Mouse (Mus musculus) spleen, postnatal 36 days (tissue): Measurements from ENCODE around the gene Wdr76.
A peak's percentile ranks its signal among the peaks of the same experiment; 100 is the strongest.
"Not testable (repeated sequence)": the region's sequence is repeated elsewhere in the genome, so short reads cannot be mapped to it uniquely, and the experiment has no call there.

Experiments
- DNase-seq, 2 experiments: peaks; one replicate each; pipeline ENCODE4 v3.0.0; 2022; ENCODE audit warnings: low spot score in 2 of 2, mixed read lengths in 1 of 2

The Wdr76 gene

DNA sequence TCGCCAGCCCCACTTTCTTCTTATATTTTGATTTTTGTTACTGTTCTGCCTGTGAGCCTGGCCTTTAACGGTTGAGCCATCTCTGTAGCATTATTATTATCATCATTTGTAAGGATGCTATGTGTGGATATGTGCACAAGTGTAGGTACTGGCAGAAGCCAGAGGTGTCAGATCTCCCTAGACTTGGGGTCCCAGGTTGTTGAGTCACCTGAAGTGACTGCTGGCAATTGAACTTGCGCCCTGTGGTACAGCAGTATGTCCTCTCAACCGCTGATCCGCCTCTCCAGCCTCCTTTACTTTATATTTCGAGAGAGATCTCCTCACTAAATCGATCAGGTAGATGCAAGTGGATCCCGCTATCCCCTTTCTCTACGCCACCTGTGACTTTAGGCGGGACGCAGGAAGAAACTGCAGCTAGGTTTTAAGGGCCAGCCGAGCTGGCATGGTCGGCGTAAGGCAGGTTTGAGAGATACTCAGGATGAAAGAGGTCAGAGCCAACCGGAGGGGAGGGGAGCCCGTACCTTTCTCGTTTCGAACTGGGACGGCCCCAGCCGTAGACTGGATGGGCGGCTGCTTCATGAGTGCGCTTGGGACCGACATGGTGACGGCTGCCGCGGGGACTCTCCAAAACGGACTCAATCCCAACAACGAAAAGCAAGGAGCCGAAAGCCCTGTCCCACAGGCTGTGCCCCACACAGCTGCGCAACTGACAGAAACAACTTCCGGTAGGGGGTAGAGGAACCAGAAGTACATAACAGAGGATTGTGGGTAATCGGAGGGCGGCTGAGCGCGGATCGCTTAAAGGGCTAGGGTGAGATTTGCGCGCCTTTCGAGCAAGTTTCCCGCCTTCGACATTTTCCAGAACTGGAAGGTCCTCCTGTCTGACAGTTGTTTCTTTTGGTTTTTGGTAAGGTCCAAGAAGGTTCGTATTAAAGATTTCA, at the start of gene Wdr76, which contains the start of gene Mfap1a:
TSS of gene Wdr76 (plus strand) at position 782 of the 941 bp plus-strand sequence.
TSS of gene Mfap1a (minus strand) at position 724 of the 941 bp plus-strand sequence.
- DNase-seq, result peak; percentile 84 to 89

DNA sequence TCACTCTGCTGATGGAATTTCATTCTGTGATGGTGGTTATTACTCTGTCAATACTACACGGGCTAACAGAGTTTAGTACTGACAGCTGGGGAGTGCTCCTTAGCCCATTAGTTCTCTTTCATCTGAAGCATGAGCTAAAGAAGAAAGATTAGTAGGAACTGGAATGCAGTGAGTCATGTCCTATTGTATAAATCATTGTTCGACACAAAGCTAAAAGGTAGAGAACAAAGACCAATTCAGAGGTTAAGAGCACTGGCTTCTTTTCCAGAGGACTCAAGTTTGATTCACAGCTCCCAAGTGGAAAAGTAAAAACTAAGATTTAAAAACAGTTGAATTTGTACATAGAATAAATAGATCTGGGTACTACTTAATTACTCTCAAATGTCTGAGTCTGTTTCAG, 46.5 kb upstream of the Wdr76 start:
- DNase-seq, result no peak

DNA sequence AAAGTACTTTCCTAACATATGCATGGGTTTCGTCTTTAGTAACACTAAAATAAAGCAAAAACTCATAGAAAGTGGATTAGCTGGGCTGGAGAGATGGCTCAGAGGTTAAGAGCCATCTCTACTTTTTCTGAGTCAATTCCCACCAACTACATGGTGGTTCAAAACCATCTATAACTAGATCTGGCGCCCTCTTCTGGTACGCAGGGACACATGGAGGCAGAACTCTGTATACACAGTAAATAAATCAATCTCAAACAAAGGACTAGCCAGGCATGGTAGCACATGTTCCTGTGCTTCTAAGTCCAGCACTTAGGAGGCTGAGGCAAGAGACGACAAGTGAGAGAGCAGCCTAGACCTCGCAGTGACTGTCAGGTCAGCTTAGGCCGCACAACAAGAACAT, 37.5 kb upstream of the Wdr76 start:
- not testable (repeated sequence) for DNase-seq

DNA sequence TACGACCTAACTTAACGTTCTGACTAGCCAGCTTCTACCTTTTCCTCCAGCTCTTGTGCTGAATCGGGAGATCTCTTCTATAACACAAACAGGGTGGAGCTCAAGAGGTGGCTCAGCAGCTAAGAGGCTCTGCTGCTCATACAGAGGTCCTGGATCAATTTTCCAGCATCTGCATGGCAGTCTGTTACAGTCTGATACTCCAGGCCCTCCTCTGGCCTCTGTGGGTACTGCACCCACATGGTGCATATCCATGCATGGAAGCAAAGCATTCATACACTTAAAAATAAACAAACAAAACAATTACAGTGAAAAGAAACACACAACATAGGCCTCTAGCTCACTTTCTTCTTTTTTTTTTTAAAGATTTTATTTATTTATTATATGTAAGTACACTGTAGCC, 33.7 kb upstream of the Wdr76 start:
- not testable (repeated sequence) for DNase-seq

DNA sequence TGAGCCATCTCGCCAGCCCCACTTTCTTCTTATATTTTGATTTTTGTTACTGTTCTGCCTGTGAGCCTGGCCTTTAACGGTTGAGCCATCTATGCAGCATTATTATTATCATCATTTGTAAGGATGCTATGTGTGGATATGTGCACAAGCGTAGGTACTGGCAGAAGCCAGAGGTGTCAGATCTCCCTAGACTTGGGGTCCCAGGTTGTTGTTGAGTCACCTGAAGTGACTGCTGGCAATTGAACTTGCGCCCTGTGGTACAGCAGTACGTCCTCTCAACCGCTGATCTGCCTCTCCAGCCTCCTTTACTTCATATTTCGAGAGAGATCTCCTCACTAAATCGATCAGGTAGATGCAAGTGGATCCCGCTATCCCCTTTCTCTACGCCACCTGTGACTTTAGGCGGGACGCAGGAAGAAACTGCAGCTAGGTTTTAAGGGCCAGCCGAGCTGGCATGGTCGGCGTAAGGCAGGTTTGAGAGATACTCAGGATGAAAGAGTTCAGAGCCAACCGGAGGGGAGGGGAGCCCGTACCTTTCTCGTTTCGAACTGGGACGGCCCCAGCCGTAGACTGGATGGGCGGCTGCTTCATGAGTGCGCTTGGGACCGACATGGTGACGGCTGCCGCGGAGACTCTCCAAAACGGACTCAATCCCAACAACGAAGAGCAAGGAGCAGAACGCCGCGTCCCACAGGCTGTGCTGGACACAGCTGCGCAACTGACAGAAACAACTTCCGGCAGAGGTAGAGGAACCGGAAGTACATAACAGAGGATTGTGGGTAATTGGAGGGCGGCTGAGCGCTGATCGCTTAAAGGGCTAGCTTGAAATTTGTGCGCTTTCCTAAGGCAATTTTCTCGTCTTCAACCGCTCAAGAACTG, 33.0 kb upstream of the Wdr76 start, which contains the start of gene Mfap1b:
TSS of gene Mfap1b (minus strand) at position 767 of the 879 bp plus-strand sequence.
- peak; percentile 80 to 83 for DNase-seq

DNA sequence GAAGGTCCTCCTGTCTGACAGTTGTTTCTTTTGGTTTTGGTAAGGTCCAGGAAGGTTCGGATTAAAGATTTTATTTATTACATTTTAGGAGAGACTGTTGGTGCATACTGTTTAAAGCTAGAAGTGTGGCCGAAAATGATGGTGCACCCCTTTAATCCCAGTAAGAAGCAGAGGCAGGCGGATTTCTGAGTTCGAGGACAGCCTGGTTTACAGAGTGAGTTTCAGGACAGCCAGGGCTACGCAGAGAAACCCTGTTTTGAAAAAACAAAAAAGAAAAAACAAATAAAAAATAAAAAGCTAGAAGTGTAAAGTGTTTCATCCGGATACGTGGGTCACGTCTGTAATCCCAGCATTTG, 32.4 kb upstream of the Wdr76 start:
- no peak for DNase-seq

DNA sequence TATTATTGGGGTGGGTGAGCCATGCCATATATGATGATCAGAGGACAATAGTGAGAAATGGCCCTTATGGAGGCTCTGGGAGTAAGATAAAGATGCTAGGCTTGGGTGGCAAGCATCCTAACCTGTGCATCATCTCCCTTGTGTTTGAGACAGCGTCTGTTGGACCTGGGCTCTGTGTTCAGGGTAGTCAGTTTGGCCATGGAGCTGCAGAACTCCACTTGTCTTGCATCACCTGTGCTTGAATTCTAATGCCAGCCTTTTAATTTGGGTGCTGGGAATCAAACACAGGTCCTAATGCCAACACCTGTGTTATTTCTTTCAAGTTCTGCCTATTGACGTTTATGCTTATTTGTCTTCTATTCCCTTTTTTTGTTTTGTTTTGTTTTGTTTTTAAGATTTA, 31.2 kb upstream of the Wdr76 start:
- DNase-seq, result not testable (repeated sequence)

DNA sequence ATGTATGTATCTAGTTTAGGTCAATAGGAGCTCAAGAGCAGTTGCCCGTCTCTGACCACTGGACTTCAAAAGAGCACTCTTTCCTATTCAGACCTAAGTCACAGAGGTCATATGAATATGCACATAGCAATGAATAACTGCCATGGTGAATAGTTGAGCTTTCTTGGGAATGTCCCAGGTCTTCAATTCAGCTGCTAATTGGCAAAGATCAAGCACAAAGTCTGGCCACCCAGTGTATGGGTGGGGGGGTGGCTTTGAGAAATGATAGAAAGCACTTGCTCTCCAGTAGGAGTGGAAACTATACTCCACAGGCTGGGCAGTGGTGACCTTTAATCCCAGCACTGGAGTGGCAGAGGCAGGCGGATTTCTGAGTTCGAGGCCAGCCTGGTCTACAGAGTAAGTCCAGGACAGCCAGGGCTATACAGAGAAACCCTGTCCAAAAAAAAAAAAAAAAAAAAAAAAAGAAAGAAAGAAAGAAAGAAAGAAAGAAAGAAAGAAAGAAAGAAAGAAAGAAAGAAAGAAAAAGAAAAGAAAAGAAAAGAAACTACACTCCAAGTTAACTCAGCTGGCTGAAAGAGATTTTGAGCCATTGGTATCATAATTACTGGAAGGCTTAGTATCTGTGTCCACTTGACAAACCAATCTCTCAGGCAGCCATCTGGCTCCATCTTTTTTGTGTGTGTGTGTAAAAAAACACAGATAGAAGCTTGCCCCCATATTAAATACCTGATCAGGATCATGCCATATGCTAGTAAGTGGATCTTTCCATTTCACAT, 28.8 kb upstream of the Wdr76 start:
- DNase-seq, result no peak

DNA sequence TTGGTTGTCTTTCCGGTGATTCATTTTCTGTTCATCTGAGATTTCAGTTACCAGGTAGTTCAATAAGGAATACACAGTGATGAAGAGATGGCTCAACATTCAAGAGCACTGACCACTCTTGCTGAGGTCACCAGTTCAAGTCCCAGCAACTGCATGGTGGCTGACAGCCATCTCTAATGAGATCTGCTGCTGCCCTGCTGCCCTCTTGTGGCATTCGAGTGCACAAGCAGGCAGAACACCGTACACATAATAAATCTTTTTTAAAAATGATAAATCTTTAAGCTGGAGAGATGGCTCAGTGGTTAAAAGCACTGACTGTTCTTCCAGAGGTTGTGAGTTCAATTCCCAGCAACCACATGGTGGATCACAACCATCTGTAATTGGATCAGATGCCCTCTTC, 26.0 kb upstream of the Wdr76 start:
- peak; percentile 8 to 39 for DNase-seq

DNA sequence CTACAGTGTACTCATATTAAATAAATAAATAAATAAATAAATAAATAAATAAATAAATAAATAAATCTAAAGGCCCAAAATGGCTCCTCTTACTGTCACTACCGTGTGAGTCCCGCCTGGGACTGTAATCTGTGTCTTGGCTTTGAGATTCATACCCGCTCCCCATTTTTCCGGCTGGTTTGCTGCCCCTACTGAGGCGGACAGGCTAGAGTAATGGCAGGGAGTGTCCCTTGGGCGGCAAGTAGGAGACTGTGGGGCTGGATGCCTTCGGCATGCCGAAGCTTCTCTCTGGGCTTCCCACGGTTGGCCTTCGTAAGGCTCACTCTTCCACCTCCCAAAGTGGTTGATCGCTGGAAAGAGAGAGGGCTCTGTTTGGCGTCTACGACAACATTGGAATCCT, 25.6 kb upstream of the Wdr76 start:
- not testable (repeated sequence) for DNase-seq

DNA sequence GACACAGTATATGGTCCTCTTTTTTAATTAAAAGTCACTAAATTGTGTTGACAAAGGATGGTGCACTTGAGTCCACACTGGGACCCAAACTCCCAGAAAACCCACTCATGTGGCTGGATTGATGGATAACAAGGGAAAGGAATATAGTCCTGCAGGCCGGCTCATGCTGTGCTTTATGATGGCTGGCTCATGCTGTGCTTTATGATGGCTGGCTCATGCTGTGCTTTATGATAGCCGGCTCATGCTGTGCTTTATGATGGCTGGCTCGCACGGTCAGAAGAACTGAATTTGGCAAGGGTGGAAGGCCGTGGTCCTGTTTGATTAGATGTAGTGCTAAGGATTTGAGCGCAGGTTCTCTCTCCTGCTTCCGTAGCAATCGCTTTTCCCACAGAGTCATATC, 22.9 kb upstream of the Wdr76 start:
- no peak for DNase-seq

DNA sequence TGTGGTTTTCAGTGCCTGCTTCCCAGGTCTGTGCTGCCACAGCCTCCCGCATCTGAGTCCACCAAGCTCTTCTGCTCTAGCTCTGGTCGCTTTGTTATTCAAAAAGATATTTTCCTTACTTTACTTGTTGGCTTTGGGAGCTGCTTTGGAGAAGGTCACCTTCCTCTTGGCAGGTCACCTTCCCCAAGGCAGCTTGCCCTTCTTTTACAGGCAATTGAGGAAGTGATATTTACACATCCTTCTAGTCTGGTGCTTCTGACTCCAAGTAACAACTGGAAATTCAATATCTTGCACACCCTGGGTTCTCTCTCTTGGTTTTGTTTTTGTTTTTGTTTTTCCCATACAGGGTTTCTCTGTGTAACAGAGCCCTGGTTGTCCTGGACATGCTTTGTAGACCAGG, 22.1 kb upstream of the Wdr76 start:
- not testable (repeated sequence) for DNase-seq

DNA sequence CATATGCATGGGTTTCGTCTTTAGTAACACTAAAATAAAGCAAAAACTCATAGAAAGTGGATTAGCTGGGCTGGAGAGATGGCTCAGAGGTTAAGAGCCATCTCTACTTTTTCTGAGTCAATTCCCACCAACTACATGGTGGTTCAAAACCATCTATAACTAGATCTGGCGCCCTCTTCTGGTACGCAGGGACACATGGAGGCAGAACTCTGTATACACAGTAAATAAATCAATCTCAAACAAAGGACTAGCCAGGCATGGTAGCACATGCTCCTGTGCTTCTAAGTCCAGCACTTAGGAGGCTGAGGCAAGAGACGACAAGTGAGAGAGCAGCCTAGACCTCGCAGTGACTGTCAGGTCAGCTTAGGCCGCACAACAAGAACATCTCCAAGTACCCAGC, 5.0 kb upstream of the Wdr76 start:
- DNase-seq, result not testable (repeated sequence)

DNA sequence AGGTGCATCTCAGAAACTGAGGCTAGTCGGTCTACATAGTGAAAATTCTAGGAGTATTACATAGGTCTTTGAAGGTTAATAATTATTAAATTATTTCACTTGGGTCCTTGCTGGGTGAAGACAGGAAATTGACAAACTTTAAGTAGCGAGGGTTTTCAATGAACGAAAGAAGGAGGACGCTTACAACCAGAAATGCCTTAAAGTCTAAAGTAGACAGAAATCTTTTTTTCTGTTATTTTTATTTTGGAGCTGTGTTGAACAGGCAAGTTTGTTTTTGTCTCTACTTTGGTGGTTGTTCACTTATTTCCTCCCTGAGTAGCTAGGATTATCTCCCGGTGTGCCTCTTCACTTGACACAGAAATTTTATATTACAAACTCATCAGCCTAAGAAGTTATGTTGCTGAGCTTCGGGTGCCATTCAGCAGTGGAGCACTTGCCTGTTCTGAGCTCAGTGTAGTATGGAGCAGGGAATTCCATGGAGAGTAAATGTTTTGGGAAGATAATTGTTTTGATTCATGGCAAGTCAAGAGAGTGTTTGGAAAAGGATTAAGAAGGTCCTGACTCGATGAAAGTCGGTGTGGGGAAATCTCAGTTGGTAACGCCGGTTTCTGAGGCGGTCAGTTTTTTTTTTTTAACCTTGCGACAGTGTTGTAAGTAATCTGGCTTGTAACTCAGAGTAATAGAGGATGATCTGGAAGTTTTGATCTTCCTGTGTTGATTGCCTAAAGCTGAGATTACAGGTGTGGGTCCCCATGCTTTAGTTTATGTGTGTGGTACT, 839 bp downstream of the Wdr76 start:
- DNase-seq, result no peak

DNA sequence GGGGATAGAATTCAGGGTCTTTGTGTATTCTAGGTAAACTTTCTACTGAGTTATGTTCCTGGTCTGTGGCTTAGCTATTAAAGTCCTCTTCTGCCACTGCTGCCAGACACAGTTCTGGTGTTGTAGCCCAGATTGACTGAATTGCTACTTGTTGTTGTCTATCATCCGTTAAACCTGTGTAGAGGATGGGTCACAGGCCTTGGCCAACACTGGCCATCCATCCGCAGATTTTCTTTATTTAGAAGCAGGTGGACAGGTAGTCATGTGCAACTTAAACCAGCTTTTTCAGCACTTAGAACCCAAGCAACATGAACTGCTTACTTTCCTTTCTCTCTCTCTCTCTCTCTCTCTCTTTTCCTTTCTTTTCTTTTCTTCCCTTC, 1.4 kb downstream of the Wdr76 start:
- no peak for DNase-seq

DNA sequence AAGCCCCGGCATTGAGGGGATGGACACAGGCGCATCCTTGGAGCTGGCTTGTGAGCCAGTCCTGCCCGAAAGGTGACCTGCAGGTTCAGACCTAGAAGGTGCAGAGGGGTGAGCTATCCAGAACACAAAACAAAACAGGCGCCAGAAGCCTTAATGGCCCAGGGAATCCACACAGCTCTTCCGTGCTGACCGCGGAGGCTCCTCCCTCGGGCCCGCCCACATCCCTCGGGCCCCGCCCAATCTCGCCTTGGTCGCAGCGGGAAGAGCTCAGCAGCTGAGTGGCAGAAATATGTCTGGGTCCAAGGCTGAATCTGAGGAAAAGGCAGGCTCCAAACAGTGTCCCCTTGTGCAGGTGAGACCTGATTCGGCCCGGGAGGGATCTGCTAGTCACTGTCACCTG, 3.1 kb downstream of the Wdr76 start:
- peak; percentile 50 to 52 for DNase-seq

DNA sequence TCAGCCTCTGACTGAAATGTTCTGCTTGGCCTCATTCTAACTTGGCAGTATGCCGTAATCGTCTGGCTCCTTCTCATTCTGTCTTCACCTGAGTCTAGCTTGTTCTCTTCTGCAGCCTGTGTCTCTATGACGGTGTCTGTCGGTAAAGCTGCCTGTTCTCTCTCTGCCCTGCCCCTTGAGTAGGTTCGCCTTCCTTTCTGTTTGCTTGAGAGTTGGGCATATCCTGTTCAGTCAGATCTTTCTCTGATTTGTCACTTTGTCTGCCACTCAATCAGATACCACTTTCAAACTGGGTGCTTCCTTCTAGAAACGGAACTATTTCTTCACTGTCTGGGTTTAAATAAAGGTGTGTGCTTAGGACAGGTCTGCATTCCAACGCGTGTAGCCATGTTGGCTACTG, 4.9 kb downstream of the Wdr76 start:
- DNase-seq, result no peak

DNA sequence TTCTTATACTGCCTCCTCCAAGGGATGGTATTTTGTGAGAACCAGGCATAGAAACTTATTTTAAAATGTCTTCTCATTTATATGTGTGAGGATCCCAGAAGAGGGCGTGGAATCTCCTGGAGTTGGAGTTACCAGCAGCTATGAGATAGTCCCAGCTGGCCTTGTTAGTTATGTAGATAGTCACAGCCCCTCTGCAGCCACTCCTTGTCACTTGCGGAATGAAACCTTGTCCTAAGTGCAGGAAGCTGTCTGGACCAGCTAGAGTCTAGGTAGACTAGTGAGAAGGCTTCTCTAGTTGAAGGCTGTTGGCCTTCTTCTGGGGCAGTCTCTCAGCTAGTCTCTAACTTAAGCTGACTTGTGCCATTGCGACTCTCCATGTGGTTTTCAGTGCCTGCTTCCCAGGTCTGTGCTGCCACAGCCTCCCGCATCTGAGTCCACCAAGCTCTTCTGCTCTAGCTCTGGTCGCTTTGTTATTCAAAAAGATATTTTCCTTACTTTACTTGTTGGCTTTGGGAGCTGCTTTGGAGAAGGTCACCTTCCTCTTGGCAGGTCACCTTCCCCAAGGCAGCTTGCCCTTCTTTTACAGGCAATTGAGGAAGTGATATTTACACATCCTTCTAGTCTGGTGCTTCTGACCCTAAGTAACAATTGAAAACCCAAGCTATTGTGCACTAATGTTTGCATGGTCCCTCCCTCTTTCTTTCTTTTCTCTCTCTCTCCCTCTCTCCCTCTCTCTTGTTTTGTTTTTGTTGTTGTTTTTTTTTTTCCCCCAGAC, 6.7 kb downstream of the Wdr76 start:
- not testable (repeated sequence) for DNase-seq

DNA sequence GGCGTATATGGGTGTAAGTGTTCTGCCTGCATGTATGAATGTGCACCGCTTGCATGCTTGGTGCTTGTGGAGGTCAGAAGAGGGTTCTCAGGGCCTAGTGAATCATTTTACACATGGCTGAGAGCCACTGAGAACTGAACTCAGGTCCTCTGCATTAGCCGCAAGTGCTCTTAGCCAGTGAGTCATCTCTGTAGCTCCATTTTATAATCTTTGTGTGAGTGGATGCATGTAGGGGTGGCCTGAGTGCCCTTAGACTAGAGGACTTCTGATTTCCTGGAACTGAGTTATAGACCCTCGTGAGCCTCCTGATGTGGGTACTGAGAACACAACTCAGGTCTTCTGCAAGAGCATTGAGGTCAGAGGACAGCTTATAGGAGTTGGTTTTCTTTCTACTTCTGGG, 7.7 kb downstream of the Wdr76 start:
- no peak for DNase-seq

DNA sequence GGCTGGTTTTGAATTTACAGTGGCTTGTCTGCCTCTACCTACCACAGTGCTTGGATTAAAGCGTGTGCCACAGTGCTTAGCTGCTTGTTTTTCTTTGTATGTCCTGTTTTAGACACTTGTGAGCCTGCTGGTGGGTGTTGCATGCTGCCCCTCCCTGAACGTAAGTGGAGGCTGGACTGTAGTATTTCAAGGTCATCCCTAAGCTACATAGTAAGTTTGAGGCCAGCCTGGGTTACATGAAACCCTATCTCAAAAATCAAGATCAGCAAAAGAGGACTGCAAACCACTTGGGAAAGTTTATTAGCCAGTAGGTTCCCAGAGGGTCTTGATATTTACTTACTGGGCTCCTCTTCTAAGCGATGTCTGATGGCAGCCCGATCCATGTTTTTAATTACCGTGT, 11.6 kb downstream of the Wdr76 start:
- no peak for DNase-seq
